Mouse (Mus musculus) heart, embryonic 11.5 days (tissue): ENCODE results near the gene Gck. TPM values are rescaled to one million over a fixed set of nuclear protein-coding genes. Genes with fewer than 3 reads are reported as not detected.

Experiments
- ATAC-seq: fragments of 200-750 bp; cut with Nextera tagmentation; replicated peaks from 2 replicates; pipeline ENCODE4 v1.8.0; 2017; ENCODE audit warnings: moderate library complexity; ENCODE audit not compliant: insufficient number of reproducible peaks, low FRiP score, low TSS enrichment
- H3K27ac ChIP-seq: fragments of 300-500 bp; sonication (generic); 2 replicates; pipeline ENCODE4 v1.5.1; 2014; ENCODE audit warnings: mild to moderate bottlenecking, low read depth, low read length
- H3K27me3 ChIP-seq: fragments of 300-500 bp; sonication (generic); 2 replicates; pipeline ENCODE4 v1.6.1; 2014; ENCODE audit warnings: mild to moderate bottlenecking, low read length, mixed read lengths; ENCODE audit not compliant: control insufficient read depth, insufficient read depth
- H3K36me3 ChIP-seq: fragments of 300-500 bp; sonication (generic); 2 replicates; pipeline ENCODE4 v1.6.1; 2014; ENCODE audit warnings: mild to moderate bottlenecking, low read length, moderate library complexity, mixed read lengths; ENCODE audit not compliant: control insufficient read depth, insufficient read depth
- H3K4me1 ChIP-seq: fragments of 300-500 bp; sonication (generic); 2 replicates; pipeline ENCODE4 v1.6.1; 2014; ENCODE audit warnings: low read length; ENCODE audit not compliant: control insufficient read depth, insufficient read depth
- H3K4me2 ChIP-seq: fragments of 300-500 bp; sonication (generic); 2 replicates; pipeline ENCODE4 v1.6.1; 2014; ENCODE audit warnings: mild to moderate bottlenecking, moderate library complexity
- H3K4me3 ChIP-seq: fragments of 300-500 bp; sonication (generic); 2 replicates; pipeline ENCODE4 v1.5.1; 2014; ENCODE audit warnings: low read depth, low read length
- H3K9ac ChIP-seq: fragments of 300-500 bp; sonication (generic); 2 replicates; pipeline ENCODE4 v1.6.1; 2014; ENCODE audit warnings: mild to moderate bottlenecking, low read depth, low read length, moderate library complexity
- H3K9me3 ChIP-seq: fragments of 300-500 bp; sonication (generic); replicated peaks from 2 replicates; pipeline ENCODE4 v1.6.1; 2016; ENCODE audit warnings: low read length; ENCODE audit not compliant: control insufficient read depth
- WGBS: fragments of 180-500 bp; shearing (Covaris S2); extraction: QIAGEN DNeasy Blood & Tissue Kit; methylation state at CpG from one replicate; pipeline ENCODE4 v1.1.7; 2014; ENCODE audit not compliant: insufficient replicate concordance; 5-methylcytosine and 5-hydroxymethylcytosine counted together
- polyA plus RNA-seq: library from polyadenylated mRNA; unstranded; fragments of >200 nt; fragmentation: Nextera tagmentation; extraction: Ambion mirVana; gene quantifications from 2 replicates; pipeline ENCODE4 v1.2.1, GENCODE M21; 2014

The Gck gene
- polyA plus RNA-seq, 1 experiment from 2014 or later = 2.6 TPM

DNA sequence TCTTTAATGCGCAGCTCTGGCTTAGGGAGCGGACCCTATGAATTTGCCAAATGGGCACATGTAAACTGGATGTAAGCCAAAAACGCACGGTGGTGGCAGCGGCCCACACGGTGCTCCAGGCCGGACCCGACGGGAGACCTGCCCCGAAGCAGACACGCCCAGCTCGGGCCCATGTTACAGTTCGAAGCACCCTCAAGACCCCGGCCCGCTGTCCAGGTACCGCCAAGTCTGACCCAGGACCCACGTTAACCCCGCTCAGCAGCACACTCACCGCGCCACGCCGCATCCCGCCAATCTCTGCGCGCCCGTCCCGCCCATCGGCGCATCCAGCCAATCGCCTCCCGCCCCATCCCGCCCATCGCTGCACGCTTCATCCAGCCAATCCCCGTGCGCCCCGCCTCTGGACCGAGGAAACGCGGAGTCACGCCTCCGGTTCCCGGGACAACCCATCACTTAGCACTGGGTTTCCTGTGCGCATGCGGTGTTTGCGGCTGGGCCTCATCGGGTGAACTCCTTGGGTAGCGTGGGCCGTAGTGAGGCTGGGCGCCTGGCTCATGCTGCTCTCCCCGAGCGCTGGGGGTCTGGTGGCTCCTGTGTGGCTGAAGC, 71.9 kb downstream of the Gck start, which contains the start of gene Pold2:
Gene Pold2 (minus strand): TSS at position 372 of the 606 bp plus-strand sequence.
- H3K9me3 ChIP-seq = no peaks in the 10 kb centered on the region
- peak within 1 kb of the TSS; percentile 82 for H3K27ac ChIP-seq
- peaks cover 5% of the 10 kb centered on the region for H3K4me1 ChIP-seq
- H3K4me3 ChIP-seq = peak within 1 kb of the TSS; percentile 70
- H3K36me3 ChIP-seq = peaks cover 20% of the 10 kb centered on the region
- WGBS = under 1% methylated on average over 52 of the region's 52 CpGs
- H3K9ac ChIP-seq = peak within 1 kb of the TSS; percentile 82
- peak within 1 kb of the TSS; percentile 73 for H3K4me2 ChIP-seq
- ATAC-seq = peak; percentile 97
- no peaks in the 10 kb centered on the region for H3K27me3 ChIP-seq

GRCm38 (mm10) chr11:5877421-5877820, 72.5 kb downstream of the Gck start:
- H3K9me3 ChIP-seq = no peaks in the 10 kb centered on the region
- peak overlapping the region; percentile 82 for H3K9ac ChIP-seq
- H3K4me3 ChIP-seq = peak overlapping the region; percentile 70
- H3K27me3 ChIP-seq = no peaks in the 10 kb centered on the region
- peak overlapping the region; percentile 73 for H3K4me2 ChIP-seq
- peaks cover 5% of the 10 kb centered on the region for H3K4me1 ChIP-seq
- H3K27ac ChIP-seq = 0 out of 2 replicates have a peak overlapping the region, but pooled peaks have one; percentile 82
- peaks cover 25% of the 10 kb centered on the region for H3K36me3 ChIP-seq
- ATAC-seq = no peak
- 5% methylated on average over 5 of the region's 5 CpGs for WGBS

- H3K27me3 ChIP-seq = no peaks in the 10 kb centered on the region
- no peak overlapping the region for H3K27ac ChIP-seq
- H3K4me2 ChIP-seq = no peak overlapping the region
- H3K4me1 ChIP-seq = peaks cover 5% of the 10 kb centered on the region
- H3K4me3 ChIP-seq = no peak overlapping the region
- no peak overlapping the region for H3K9ac ChIP-seq
- ATAC-seq = no peak
- H3K36me3 ChIP-seq = peaks cover 44% of the 10 kb centered on the region
- whole genome bisulfite sequencing = 94% methylated on average over 9 of the region's 9 CpGs
- H3K9me3 ChIP-seq = no peaks in the 10 kb centered on the region
Measured at GRCm38 (mm10) chr11:5873192-5873591, 76.7 kb downstream of the Gck start.

- Histone ChIP-seq H3K4me2 (no peak overlapping the region), H3K27me3 (no peaks in the 10 kb centered on the region), H3K9ac (no peak overlapping the region), H3K36me3 (peaks cover 45% of the 10 kb centered on the region), H3K4me3 (no peak overlapping the region), H3K4me1 (peaks cover 5% of the 10 kb centered on the region), H3K9me3 (no peaks in the 10 kb centered on the region), H3K27ac (no peak overlapping the region)
- ATAC-seq = no peak
- WGBS = 91% methylated on average over 11 of the region's 11 CpGs
Measured at GRCm38 (mm10) chr11:5872707-5873106, 77.2 kb downstream of the Gck start.

- H3K4me2 ChIP-seq = no peak overlapping the region
- H3K27me3 ChIP-seq = no peaks in the 10 kb centered on the region
- WGBS = 87% methylated on average over 16 of the region's 16 CpGs
- no peaks in the 10 kb centered on the region for H3K9me3 ChIP-seq
- H3K36me3 ChIP-seq = peaks cover 45% of the 10 kb centered on the region
- H3K4me3 ChIP-seq = no peak overlapping the region
- no peak overlapping the region for H3K9ac ChIP-seq
- no peak overlapping the region for H3K27ac ChIP-seq
- H3K4me1 ChIP-seq = no peaks in the 10 kb centered on the region
- ATAC-seq = no peak
Measured at GRCm38 (mm10) chr11:5870069-5870468, 79.8 kb downstream of the Gck start.

DNA sequence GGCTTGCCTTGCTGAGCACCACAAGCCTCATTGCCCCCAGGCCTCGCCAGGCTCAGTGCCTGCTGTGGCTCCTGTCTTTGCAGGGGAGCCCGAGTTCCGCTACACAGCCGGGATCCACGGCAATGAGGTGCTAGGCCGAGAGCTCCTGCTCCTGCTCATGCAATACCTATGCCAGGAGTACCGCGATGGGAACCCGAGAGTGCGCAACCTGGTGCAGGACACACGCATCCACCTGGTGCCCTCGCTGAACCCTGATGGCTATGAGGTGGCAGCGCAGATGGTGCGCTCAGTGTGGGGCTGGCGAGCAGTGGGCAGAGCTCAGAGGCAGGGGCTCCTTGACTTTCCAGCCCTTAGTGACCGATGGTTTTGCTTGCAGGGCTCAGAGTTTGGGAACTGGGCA, 80.5 kb downstream of the Gck start:
- H3K27me3 ChIP-seq = no peaks in the 10 kb centered on the region
- H3K9ac ChIP-seq = no peak overlapping the region
- WGBS = 92% methylated on average over 16 of the region's 16 CpGs
- H3K4me3 ChIP-seq = no peak overlapping the region
- no peak for ATAC-seq
- no peak overlapping the region for H3K4me2 ChIP-seq
- no peaks in the 10 kb centered on the region for H3K9me3 ChIP-seq
- H3K27ac ChIP-seq = no peak overlapping the region
- H3K36me3 ChIP-seq = peaks cover 39% of the 10 kb centered on the region
- H3K4me1 ChIP-seq = no peaks in the 10 kb centered on the region

- no peaks in the 10 kb centered on the region for H3K27me3 ChIP-seq
- no peak overlapping the region for H3K4me3 ChIP-seq
- H3K4me2 ChIP-seq = no peak overlapping the region
- no peak for ATAC-seq
- no peaks in the 10 kb centered on the region; the same call in 1 of the 2 replicates for H3K4me1 ChIP-seq
- 87% methylated on average over 12 of the region's 12 CpGs for WGBS
- H3K27ac ChIP-seq = no peak overlapping the region
- H3K36me3 ChIP-seq = peaks cover 29% of the 10 kb centered on the region
- H3K9me3 ChIP-seq = no peaks in the 10 kb centered on the region
- H3K9ac ChIP-seq = no peak overlapping the region
Measured at GRCm38 (mm10) chr11:5868324-5868723, 81.6 kb downstream of the Gck start.

- H3K9ac ChIP-seq = no peak overlapping the region
- no peak overlapping the region for H3K4me2 ChIP-seq
- no peak overlapping the region for H3K4me3 ChIP-seq
- WGBS = 82% methylated on average over 2 of the region's 2 CpGs
- H3K9me3 ChIP-seq = no peaks in the 10 kb centered on the region
- H3K27me3 ChIP-seq = no peaks in the 10 kb centered on the region
- H3K27ac ChIP-seq = no peak overlapping the region
- H3K36me3 ChIP-seq = peaks cover 22% of the 10 kb centered on the region
- ATAC-seq = no peak
- H3K4me1 ChIP-seq = peaks cover 7% of the 10 kb centered on the region
Measured at GRCm38 (mm10) chr11:5867196-5867595, 82.7 kb downstream of the Gck start.
